Comparison of ENCODE assay signal across 25 mouse cellular contexts in genomic region chr3:54822526-54822925, GRCm38 (mm10). TPM values are rescaled to one million over a fixed set of nuclear protein-coding genes. Genes with fewer than 3 reads are reported as not detected.
DNase-seq lines count a peak whose midpoint lies in the region; ATAC-seq lines count a peak whose summit lies in the region.
"Had no signal": no experiment of that assay in that cellular context is flagged by ENCODE, and none has a peak within 500 bp of the region (broad histone marks: within the 10 kb centered on the region; RNA-seq: fewer than 3 reads in every experiment).

No protein-coding gene starts in this region.

- peak; percentile 42 for DNase-seq in embryonic facial prominence, embryonic 14.5 days (ENCODE audit: low spot score)
- no peak for DNase-seq in embryonic facial prominence, embryonic 10.5 days (ENCODE audit: low spot score)
- no peak for DNase-seq in kidney, adult 9 months
- no peak for DNase-seq in midbrain, embryonic 11.5 days (ENCODE audit: low spot score, missing footprints)
- DNase-seq in layer of hippocampus, adult 9-11 months, result no peak
- DNase-seq: adrenal gland, adult 2 months; adrenal gland, postnatal 14 days; cerebellum, adult 11-12 months; cerebellum, adult 8-10 months; cerebellum, postnatal 10 days; cerebellum, postnatal 36 days; embryo, embryonic 11 days; forebrain, postnatal 0 days; gastrocnemius, adult 2 months; gastrocnemius, postnatal 14 days; heart, adult 18-20 months; heart, postnatal 14 days; heart, postnatal 4 days had no signal

- peak; percentile 30; the same call in 1 of the 2 replicates for ATAC-seq in embryonic facial prominence, embryonic 14.5 days (ENCODE audit: low read depth)
- ATAC-seq in kidney, embryonic 15.5 days (replicated peaks; ENCODE audit: low FRiP score), result 0 out of 2 replicates have a peak, but pooled peaks have one; percentile 36
- ATAC-seq in midbrain, embryonic 16.5 days, result 0 out of 2 replicates have a peak, but pooled peaks have one; percentile 56
- ATAC-seq in midbrain, embryonic 11.5 days (ENCODE audit: low FRiP score), result no peak
- ATAC-seq: forebrain, embryonic 14.5 days; forebrain, postnatal 0 days; hindbrain, postnatal 0 days had no signal

- no peaks in the 10 kb centered on the region for H3K9me3 ChIP-seq in embryonic facial prominence, embryonic 14.5 days (ENCODE audit: control insufficient read depth, low read length)
- H3K9me3 ChIP-seq in embryonic facial prominence, embryonic 10.5 days, result no peaks in the 10 kb centered on the region
- H3K9me3 ChIP-seq in kidney, embryonic 15.5 days (replicated peaks), result no peaks in the 10 kb centered on the region
- no peaks in the 10 kb centered on the region for H3K9me3 ChIP-seq in midbrain, embryonic 16.5 days (replicated peaks; ENCODE audit: control insufficient read depth, low read length, poor library complexity, severe bottlenecking)
- H3K9me3 ChIP-seq in midbrain, embryonic 11.5 days (ENCODE audit: control insufficient read depth, low read length), result no peaks in the 10 kb centered on the region
- H3K9me3 ChIP-seq: embryonic facial prominence, embryonic 15.5 days; heart, embryonic 13.5 days had no signal

- no peak overlapping the region for H3K9ac ChIP-seq in embryonic facial prominence, embryonic 14.5 days (ENCODE audit: low read depth, low read length)
- no peak overlapping the region for H3K9ac ChIP-seq in kidney, embryonic 15.5 days
- no peak overlapping the region for H3K9ac ChIP-seq in midbrain, embryonic 16.5 days (ENCODE audit: low read depth, low read length)
- no peak overlapping the region for H3K9ac ChIP-seq in midbrain, embryonic 11.5 days (ENCODE audit: low read length)
- H3K9ac ChIP-seq: embryonic facial prominence, embryonic 15.5 days; forebrain, postnatal 0 days; heart, embryonic 13.5 days; hindbrain, embryonic 14.5 days had no signal

- H3K27ac ChIP-seq in embryonic facial prominence, embryonic 14.5 days (replicated peaks; ENCODE audit: low read depth, low read length), result no peak overlapping the region
- H3K27ac ChIP-seq in embryonic facial prominence, embryonic 10.5 days (replicated peaks), result no peak overlapping the region
- H3K27ac ChIP-seq in kidney, embryonic 15.5 days, result no peak overlapping the region
- no peak overlapping the region for H3K27ac ChIP-seq in midbrain, embryonic 16.5 days (ENCODE audit: low read length)
- no peak overlapping the region for H3K27ac ChIP-seq in midbrain, embryonic 11.5 days (ENCODE audit: low read depth, low read length)
- H3K27ac ChIP-seq: embryonic facial prominence, embryonic 15.5 days; gastrocnemius, adult 2 months; heart, embryonic 13.5 days; hindbrain, embryonic 14.5 days; hindbrain, postnatal 0 days had no signal

- H3K4me3 ChIP-seq in embryonic facial prominence, embryonic 14.5 days (ENCODE audit: low read depth, low read length), result no peak overlapping the region
- H3K4me3 ChIP-seq in embryonic facial prominence, embryonic 10.5 days, result no peak overlapping the region
- no peak overlapping the region for H3K4me3 ChIP-seq in kidney, embryonic 15.5 days (replicated peaks)
- H3K4me3 ChIP-seq in midbrain, embryonic 16.5 days (ENCODE audit: low read depth, low read length), result no peak overlapping the region
- H3K4me3 ChIP-seq in midbrain, embryonic 11.5 days (ENCODE audit: low read depth, low read length), result no peak overlapping the region
- H3K4me3 ChIP-seq: embryonic facial prominence, embryonic 15.5 days; gastrocnemius, adult 2 months; heart, embryonic 13.5 days had no signal

- no peaks in the 10 kb centered on the region for H3K36me3 ChIP-seq in embryonic facial prominence, embryonic 14.5 days (ENCODE audit: control insufficient read depth, insufficient read depth, low read length)
- no peaks in the 10 kb centered on the region for H3K36me3 ChIP-seq in embryonic facial prominence, embryonic 10.5 days (replicated peaks)
- H3K36me3 ChIP-seq in kidney, embryonic 15.5 days, result no peaks in the 10 kb centered on the region
- H3K36me3 ChIP-seq in midbrain, embryonic 16.5 days (ENCODE audit: control insufficient read depth, insufficient read depth, low read length), result no peaks in the 10 kb centered on the region
- no peaks in the 10 kb centered on the region for H3K36me3 ChIP-seq in midbrain, embryonic 11.5 days (ENCODE audit: control insufficient read depth, insufficient read depth, low read length)
- H3K36me3 ChIP-seq: embryonic facial prominence, embryonic 15.5 days; heart, embryonic 13.5 days had no signal

- H3K4me1 ChIP-seq in embryonic facial prominence, embryonic 14.5 days (ENCODE audit: control insufficient read depth, insufficient read depth, low read length), result no peaks in the 10 kb centered on the region
- H3K4me1 ChIP-seq in embryonic facial prominence, embryonic 10.5 days, result no peaks in the 10 kb centered on the region
- H3K4me1 ChIP-seq in kidney, embryonic 15.5 days, result no peaks in the 10 kb centered on the region
- H3K4me1 ChIP-seq in midbrain, embryonic 16.5 days (ENCODE audit: control insufficient read depth, insufficient read depth, low read length), result no peaks in the 10 kb centered on the region
- no peaks in the 10 kb centered on the region for H3K4me1 ChIP-seq in midbrain, embryonic 11.5 days (ENCODE audit: control insufficient read depth, insufficient read depth, low read length)
- H3K4me1 ChIP-seq: embryonic facial prominence, embryonic 15.5 days; heart, embryonic 13.5 days had no signal

- no peaks in the 10 kb centered on the region for H3K27me3 ChIP-seq in embryonic facial prominence, embryonic 14.5 days (replicated peaks; ENCODE audit: control insufficient read depth, insufficient read depth, low read length)
- H3K27me3 ChIP-seq in embryonic facial prominence, embryonic 10.5 days (replicated peaks; ENCODE audit: low read depth, poor library complexity, severe bottlenecking), result no peaks in the 10 kb centered on the region
- no peaks in the 10 kb centered on the region for H3K27me3 ChIP-seq in kidney, embryonic 15.5 days
- H3K27me3 ChIP-seq in midbrain, embryonic 16.5 days (ENCODE audit: control insufficient read depth, insufficient read depth, low read depth, low read length), result no peaks in the 10 kb centered on the region
- no peaks in the 10 kb centered on the region for H3K27me3 ChIP-seq in midbrain, embryonic 11.5 days (ENCODE audit: control insufficient read depth, insufficient read depth, low read length)
- H3K27me3 ChIP-seq: embryonic facial prominence, embryonic 15.5 days had no signal

- no peak overlapping the region for H3K4me2 ChIP-seq in embryonic facial prominence, embryonic 14.5 days (ENCODE audit: low read depth, low read length)
- H3K4me2 ChIP-seq in kidney, embryonic 15.5 days, result no peak overlapping the region
- H3K4me2 ChIP-seq in midbrain, embryonic 16.5 days (ENCODE audit: low read length), result no peak overlapping the region
- H3K4me2 ChIP-seq in midbrain, embryonic 11.5 days, result no peak overlapping the region
- H3K4me2 ChIP-seq: embryonic facial prominence, embryonic 15.5 days; heart, embryonic 13.5 days; hindbrain, embryonic 14.5 days had no signal

- 64% methylated on average over 5 of the region's 5 CpGs for WGBS in embryonic facial prominence, embryonic 14.5 days
- 77% methylated on average over 5 of the region's 5 CpGs for WGBS in embryonic facial prominence, embryonic 10.5 days
- 32% methylated on average over 5 of the region's 5 CpGs for WGBS in kidney, embryonic 15.5 days
- WGBS in midbrain, embryonic 16.5 days, result 56% methylated on average over 5 of the region's 5 CpGs
- 76% methylated on average over 5 of the region's 5 CpGs for WGBS in midbrain, embryonic 11.5 days

RNA-seq across cellular contexts. Expression of gene Rfxap, which starts 14.9 kb away (rescaled TPM):
- polyA plus RNA-seq in embryonic facial prominence, embryonic 14.5 days (2014; fragmentation: Nextera tagmentation; extraction: Ambion mirVana), result 37.6 and 43.0 TPM in 2 replicates
- polyA plus RNA-seq in embryonic facial prominence, embryonic 10.5 days (2016; fragmentation: Nextera tagmentation; extraction: Ambion mirVana), result 31.3 and 33.1 TPM in 2 replicates
- polyA plus RNA-seq in kidney, embryonic 15.5 days (2015; fragmentation: Nextera tagmentation; extraction: Ambion mirVana), result 32.5 and 36.1 TPM in 2 replicates
- polyA plus RNA-seq in midbrain, embryonic 16.5 days (2015; fragmentation: Nextera tagmentation; extraction: Ambion mirVana), result 42.2 and 42.3 TPM in 2 replicates
- polyA plus RNA-seq in midbrain, embryonic 11.5 days (2014; fragmentation: Nextera tagmentation; extraction: Ambion mirVana), result 44.4 and 49.5 TPM in 2 replicates
